Mouse (Mus musculus) lung, embryonic 16.5 days (tissue): Measurements from ENCODE around the gene Tbc1d32. TPM values are rescaled to one million over a fixed set of nuclear protein-coding genes. Genes with fewer than 3 reads are reported as not detected.

Source experiments
- polyA plus RNA-seq: library from polyadenylated mRNA; unstranded; fragments of >200 nt; fragmentation: Nextera tagmentation; extraction: Ambion mirVana; gene quantifications from 2 replicates; pipeline ENCODE4 v1.2.1, GENCODE M21; 2015

Tbc1d32 gene
- polyA plus RNA-seq, 1 experiment from 2014 or later, result 3.9 TPM

Other genes starting within 250 kb of the Tbc1d32 start
- 4.9 and 5.4 TPM in 2 replicates for gene Msl3l2, start 121.8 kb downstream of the Tbc1d32 start, polyA plus RNA-seq
- 111 and 114 TPM in 2 replicates for gene Gja1, start 148.6 kb upstream of the Tbc1d32 start, polyA plus RNA-seq